10 mouse cellular contexts compared by ENCODE assay signal in genomic region chr17:79180277-79181130, GRCm38 (mm10).
DNase-seq lines count a peak whose midpoint lies in the region; ATAC-seq lines count a peak whose summit lies in the region.
"Had no signal": no experiment of that assay in that cellular context is flagged by ENCODE, and none has a peak within 500 bp of the region (broad histone marks: within the 10 kb centered on the region; RNA-seq: fewer than 3 reads in every experiment).

No protein-coding gene starts in this region.

- peak overlapping the region; percentile 76 for H3K27ac ChIP-seq in limb, embryonic 12.5 days
- H3K27ac ChIP-seq in midbrain, embryonic 14.5 days (replicated peaks; ENCODE audit: low read depth, low read length), result no peak overlapping the region
- H3K27ac ChIP-seq: heart, embryonic 13.5 days had no signal

- no peaks in the 10 kb centered on the region for H3K36me3 ChIP-seq in limb, embryonic 12.5 days
- no peaks in the 10 kb centered on the region for H3K36me3 ChIP-seq in midbrain, embryonic 14.5 days (ENCODE audit: control insufficient read depth, insufficient read depth, low read length)
- H3K36me3 ChIP-seq: heart, embryonic 13.5 days had no signal

- H3K9me3 ChIP-seq in limb, embryonic 12.5 days, result no peaks in the 10 kb centered on the region
- H3K9me3 ChIP-seq in midbrain, embryonic 14.5 days (ENCODE audit: control insufficient read depth, low read length), result no peaks in the 10 kb centered on the region

- H3K27me3 ChIP-seq in limb, embryonic 12.5 days, result no peaks in the 10 kb centered on the region
- no peaks in the 10 kb centered on the region for H3K27me3 ChIP-seq in midbrain, embryonic 14.5 days (ENCODE audit: control insufficient read depth, insufficient read depth, low read length)
- H3K27me3 ChIP-seq: heart, embryonic 13.5 days had no signal

- DNase-seq in frontal cortex, postnatal 10 days (ENCODE audit: low spot score in 2 of 2), result peak; percentile 8
- no peak for DNase-seq in frontal cortex, adult 2 months (ENCODE audit: extremely low spot score in 1 of 2, low spot score in 1 of 2)
- DNase-seq in adipocyte (ENCODE audit: low spot score) (peak; percentile 82), MN1 (ENCODE audit: low spot score) (no peak)
- peak; percentile 62 for DNase-seq in midbrain, embryonic 14.5 days
- DNase-seq in layer of hippocampus, adult 18-20 months (ENCODE audit: low spot score in 2 of 2), result no peak
- no peak for DNase-seq in heart, adult 8-10 months (ENCODE audit: low spot score)
- DNase-seq: kidney, adult 8-10 months had no signal

- no peak overlapping the region for H3K4me2 ChIP-seq in limb, embryonic 12.5 days
- H3K4me2 ChIP-seq in midbrain, embryonic 14.5 days (ENCODE audit: low read length), result no peak overlapping the region
- H3K4me2 ChIP-seq: heart, embryonic 13.5 days had no signal

- no peak overlapping the region for H3K4me3 ChIP-seq in limb, embryonic 12.5 days (replicated peaks)
- H3K4me3 ChIP-seq in midbrain, embryonic 14.5 days (replicated peaks; ENCODE audit: low read depth, low read length), result no peak overlapping the region
- H3K4me3 ChIP-seq: heart, embryonic 13.5 days had no signal

- ATAC-seq in limb, embryonic 12.5 days (ENCODE audit: insufficient number of reproducible peaks, insufficient read depth, low FRiP score, low TSS enrichment, low read depth), result peak; percentile 84
- peak; percentile 50; the same call in 1 of the 2 replicates for ATAC-seq in midbrain, embryonic 14.5 days (ENCODE audit: low FRiP score, low TSS enrichment)

- H3K9ac ChIP-seq in limb, embryonic 12.5 days (replicated peaks), result no peak overlapping the region
- H3K9ac ChIP-seq in midbrain, embryonic 14.5 days (replicated peaks; ENCODE audit: low read length), result no peak overlapping the region
- H3K9ac ChIP-seq: heart, embryonic 13.5 days had no signal

- WGBS in limb, embryonic 12.5 days, result 67% methylated on average over 3 of the region's 3 CpGs
- WGBS in midbrain, embryonic 14.5 days, result 65% methylated on average over 3 of the region's 3 CpGs

- H3K4me1 ChIP-seq in limb, embryonic 12.5 days (replicated peaks), result peaks cover 15% of the 10 kb centered on the region
- H3K4me1 ChIP-seq in midbrain, embryonic 14.5 days (ENCODE audit: control insufficient read depth, insufficient read depth, low read length), result no peaks in the 10 kb centered on the region
- H3K4me1 ChIP-seq: heart, embryonic 13.5 days had no signal

Comparison
In these comparisons a context has a peak if more than half of its experiments do, and no peak if none do; other contexts are left out.
1. DNase-seq: peak in frontal cortex, postnatal 10 days (2 of 2), adipocyte (single experiment) and midbrain, embryonic 14.5 days (single experiment); none in frontal cortex, adult 2 months (0 of 2), MN1 (single experiment), layer of hippocampus, adult 18-20 months (0 of 2) and heart, adult 8-10 months (single experiment).